Mouse (Mus musculus) left cerebral cortex, postnatal 14 days (tissue): ENCODE measurements around the gene Akr1c14. TPM values are rescaled to one million over a fixed set of nuclear protein-coding genes. Genes with fewer than 3 reads are reported as not detected.
"Not testable (repeated sequence)": the region's sequence is repeated elsewhere in the genome, so short reads cannot be mapped to it uniquely, and the experiment has no call there.

Experiments
- DNase-seq, 2 experiments: peaks; one replicate each; pipeline ENCODE4 v3.0.0; 2021 to 2022; ENCODE audit warnings: low spot score in 2 of 2, mixed read lengths in 1 of 2
- intact Hi-C: fragments of 180-260 bp; cut with DNase I; formaldehyde crosslinking; loops from one replicate; pipeline ENCODE4 v1.15.1; 2025
- long read RNA-seq, 2 experiments: library from polyadenylated mRNA; stranded (forward); transcript quantifications; one replicate each; pipeline ENCODE4 v2.0.0; 2021
- total RNA-seq, 2 experiments: library from RNA; stranded (reverse); gene quantifications; 2 replicates each; pipeline ENCODE4 v1.2.3; 2021

Akr1c14 gene
- total RNA-seq = 1 to 10 TPM; 2.1 to 2.4 TPM
- long read RNA-seq, experiment 1, transcript Akr1c14-201 (9 exons, 2,436 nt) = major isoform, 5 of 6 reads
- long read RNA-seq, experiment 1, partial matches to known transcripts = 0 of 6 reads
- long read RNA-seq, experiment 1, other reads (novel, unspliced or antisense) = 1 of 6 reads
- long read RNA-seq, experiment 2, partial matches to known transcripts = 0 of 1 reads
- long read RNA-seq, experiment 2, other reads (novel, unspliced or antisense) = 0 of 1 reads

DNA sequence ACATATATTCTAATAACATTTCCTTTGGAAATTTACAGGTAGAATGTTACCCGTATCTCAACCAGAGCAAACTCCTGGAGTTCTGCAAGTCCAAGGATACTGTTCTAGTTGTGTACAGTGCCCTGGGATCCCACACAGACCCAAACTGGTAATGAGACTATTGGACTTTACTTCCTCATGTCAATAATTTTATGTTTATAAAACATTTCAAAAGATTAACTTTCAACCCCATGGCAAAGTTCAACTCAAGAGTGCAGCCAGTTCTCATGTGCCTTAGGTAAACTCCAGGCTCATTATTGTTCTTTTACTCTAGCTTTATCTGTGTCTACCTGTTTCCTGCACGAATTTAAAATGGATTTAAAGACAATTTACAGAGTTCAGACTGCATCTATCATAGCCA lies at the start of gene Akr1c14:
Akr1c14 (plus strand) TSS at position 293 of the 400 bp plus-strand sequence.
- no peak for DNase-seq
- intact Hi-C loops = no loop called here

DNA sequence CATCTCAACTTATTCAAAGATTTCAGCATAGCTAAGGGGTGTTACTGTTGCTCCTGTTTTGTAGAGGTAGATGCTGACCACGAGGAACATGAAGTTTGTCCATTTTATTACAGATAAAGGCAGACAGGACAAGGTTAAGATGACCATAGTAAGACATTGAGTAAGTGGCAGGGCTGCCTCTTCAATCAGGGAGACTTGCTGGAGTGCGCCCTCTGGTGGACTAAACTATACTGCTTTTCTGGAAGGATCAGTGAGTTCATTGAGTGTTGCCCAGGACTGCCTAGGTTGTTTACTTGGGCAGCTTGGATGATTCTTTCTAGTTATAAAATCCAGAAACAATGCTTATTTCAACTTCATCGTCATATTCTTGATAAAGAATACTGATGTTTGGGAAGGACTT lies 47.1 kb upstream of the Akr1c14 start:
- intact Hi-C loops = loop anchor here (2.0 to 5.0 kb wide), 2 partner anchors 64 to 337 kb away; no protein-coding TSS in a partner anchor
- peak; percentile 66 to 86 for DNase-seq

DNA sequence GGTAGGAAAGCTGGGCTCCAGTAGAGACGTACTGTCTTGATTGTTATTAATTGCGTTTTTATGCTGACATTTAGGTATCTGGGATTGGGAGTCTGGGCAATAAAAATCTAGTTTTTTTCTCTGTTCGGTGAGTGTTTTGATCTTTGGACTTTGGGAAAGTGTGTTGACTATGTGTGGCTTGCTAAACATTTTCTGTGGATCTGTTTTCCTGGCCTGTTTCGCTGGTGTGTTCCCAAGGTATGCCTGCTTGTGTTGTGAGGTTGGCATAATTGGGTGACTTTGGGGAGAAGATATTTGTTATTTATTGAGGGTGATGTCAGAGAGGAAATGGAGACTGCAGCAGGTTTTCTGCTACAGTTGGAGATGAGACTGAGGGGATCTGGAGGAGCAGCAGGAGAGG lies 38.0 kb upstream of the Akr1c14 start:
- intact Hi-C loops = loop anchor here (5.0 kb wide), 2 partner anchors 272 to 602 kb away; no protein-coding TSS in a partner anchor
- no peak for DNase-seq

DNA sequence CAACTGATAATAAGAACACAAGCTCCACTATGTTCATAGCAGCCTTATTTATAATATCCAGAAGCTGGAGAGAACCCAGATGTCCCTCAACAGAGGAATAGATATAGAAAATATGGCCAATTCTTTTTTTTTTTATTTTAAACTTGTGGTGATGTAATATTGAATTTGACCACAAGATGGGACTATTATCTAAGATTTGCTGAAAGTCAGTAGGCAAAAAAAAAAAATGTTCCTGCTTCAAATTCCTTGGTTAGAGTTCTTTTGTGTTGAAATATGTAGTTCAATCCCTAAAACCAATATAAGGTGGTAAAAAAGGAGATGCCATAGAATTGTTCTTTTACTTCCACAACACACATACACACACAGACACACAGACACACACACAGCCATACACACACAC lies 35.0 kb upstream of the Akr1c14 start:
- peak in 1 of 2 experiments; percentile 12 for DNase-seq
- intact Hi-C loops = loop anchor here (5.0 kb wide), 2 partner anchors 268 to 598 kb away; no protein-coding TSS in a partner anchor

DNA sequence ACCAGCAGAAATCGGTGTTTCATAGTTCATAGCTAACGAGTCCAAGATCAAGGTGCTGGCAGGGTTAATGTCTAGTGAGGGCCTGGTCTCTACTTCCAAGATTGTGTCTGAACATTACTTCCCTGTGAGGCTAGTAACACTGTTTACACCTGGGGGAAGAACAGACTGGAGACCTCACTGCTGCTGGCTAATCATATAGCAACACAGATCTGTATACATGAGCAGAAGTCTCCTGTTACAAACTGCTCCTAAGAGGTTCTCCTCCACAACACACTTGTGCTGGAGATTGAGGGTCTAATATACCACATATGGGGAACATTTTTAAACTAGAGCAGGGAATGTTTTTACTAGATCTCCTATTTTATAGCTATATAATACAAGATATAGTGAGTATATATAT lies 18.9 kb upstream of the Akr1c14 start:
- intact Hi-C loops = no loop called here
- no peak for DNase-seq

DNA sequence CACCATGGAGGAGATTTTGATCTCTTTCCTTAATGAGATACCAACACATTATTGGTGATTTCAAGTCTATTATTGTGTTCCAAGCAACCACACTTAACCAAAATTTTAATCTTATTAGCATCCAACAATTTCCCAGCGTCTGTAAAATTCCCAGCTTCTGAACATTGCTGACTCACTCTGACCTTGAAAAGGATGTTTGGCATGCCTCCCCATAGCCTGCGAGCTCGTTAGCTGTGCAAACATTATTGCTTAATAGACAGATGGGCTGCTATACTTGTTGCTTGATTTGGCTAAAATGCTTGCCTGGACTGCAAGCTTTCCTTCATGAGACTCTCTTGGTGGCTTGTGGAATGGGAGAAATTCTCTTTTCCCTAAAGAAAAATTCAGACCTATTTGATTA lies 16.3 kb upstream of the Akr1c14 start:
- intact Hi-C loops = no loop called here
- no peak for DNase-seq

DNA sequence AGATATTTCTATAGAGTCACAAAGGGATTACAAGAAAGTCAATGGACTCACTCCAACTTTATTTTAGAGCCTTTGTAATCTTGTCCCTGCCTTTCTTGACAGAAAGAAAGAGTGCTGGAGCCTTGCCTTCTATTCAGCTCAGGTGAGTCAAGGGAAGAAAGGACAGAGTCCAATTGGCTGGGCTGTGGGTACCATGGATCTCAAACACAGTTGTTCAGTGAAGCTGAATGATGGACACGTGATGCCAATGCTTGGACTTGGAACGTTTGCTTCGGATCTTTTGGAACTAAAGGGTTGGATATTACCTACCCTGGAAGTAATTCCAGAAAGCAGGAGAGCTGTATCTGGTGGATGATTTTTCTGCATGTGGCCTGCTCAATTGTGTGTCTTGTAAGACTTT lies 13.8 kb upstream of the Akr1c14 start:
- intact Hi-C loops = no loop called here
- DNase-seq = no peak

DNA sequence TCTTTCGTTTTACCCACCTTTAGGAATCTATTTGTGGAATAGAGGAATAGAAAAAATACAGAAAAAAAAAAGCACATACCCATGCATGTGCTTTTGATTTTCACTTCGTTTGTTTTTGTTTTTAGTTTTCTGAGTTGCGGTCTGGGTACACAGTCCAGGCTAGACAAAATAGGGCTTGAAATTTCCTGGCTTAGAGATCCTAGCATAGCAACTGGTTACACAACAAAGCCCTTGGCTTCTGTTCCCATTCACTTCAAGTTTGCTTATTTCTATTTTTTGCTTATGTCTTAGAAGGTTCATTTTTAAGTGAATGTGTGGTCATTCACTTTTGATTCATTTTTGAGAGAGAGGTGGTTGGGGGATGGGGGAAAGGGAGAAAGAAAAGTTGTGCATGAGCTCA lies 2.7 kb upstream of the Akr1c14 start:
- no peak for DNase-seq
- intact Hi-C loops = no loop called here

DNA sequence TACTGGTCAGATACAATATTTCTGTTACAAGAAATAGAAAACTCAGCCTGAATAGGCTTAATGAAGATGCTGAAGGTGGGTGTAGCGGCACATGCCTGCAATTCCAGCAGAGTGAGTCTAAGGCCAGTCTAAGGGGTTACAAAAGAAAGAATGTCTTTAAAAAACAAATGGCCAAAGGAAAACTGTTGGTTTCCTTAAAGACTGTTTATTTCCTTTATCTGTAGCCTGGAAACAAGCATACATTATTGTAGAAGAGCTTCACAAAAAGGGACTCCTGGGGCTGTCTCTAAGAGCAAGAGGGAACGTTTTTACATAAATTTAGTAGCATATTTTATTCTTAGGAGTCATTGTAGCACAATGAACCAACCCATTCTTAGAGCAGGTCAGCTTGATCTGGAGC lies 2.0 kb upstream of the Akr1c14 start:
- intact Hi-C loops = no loop called here
- DNase-seq = no peak

DNA sequence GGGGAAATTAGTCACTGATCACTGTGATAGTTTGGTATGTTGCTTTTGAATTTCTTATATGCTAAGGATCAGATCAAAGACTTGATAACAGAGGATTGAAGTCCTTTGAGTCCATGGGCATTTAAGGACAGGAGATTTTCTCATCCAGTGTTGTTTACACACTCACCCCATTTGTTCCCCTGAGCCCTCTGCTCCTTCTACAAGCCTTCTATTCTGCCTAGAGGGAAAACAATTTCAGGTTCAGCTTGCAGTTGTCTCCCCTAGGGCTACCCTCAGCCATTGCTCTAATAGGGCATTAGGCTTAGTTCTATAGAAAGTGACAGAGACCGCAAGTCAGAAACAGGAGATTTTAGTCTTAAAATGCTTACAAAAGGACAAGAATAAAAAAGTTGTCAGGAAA lies 585 bp upstream of the Akr1c14 start:
- DNase-seq = no peak
- intact Hi-C loops = no loop called here

DNA sequence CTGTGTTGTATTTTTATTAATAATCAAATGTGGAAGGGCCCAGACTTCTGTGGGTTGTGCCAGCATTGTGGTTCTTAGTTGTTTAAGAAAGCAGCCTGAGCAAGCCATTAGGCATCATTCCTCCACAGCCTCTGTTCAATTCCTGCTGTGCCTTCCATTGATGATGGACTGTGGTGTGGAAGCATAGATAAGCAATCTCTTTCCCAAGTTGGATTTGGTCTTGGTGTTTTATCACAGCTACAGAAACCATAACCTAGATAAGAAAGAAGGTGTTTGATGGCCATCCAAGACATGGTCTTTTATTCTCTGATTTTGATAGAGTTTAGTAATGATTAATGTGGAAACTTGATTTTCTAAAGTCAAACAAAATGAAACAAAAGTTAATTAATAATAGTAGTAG lies 844 bp downstream of the Akr1c14 start:
- DNase-seq = no peak
- intact Hi-C loops = no loop called here

DNA sequence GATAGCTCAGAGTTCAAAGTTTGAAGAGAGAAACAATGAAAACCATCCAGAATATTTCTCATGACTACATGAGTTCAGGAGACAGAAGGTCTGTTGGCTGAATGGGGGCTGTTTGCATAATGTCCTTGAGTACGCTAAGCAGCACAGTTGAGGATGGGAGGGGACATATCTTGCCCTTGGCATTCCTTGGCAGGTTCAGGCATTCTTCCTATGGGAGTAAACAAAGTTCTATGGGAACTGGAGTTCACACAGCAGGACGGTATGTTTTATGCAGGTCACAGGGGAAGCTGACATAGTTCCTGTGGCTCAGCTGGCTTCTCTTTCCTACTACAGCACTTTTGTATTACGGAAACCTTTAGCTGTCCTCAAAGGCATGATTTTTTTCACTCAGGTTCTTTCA lies 6.6 kb downstream of the Akr1c14 start:
- no peak for DNase-seq
- intact Hi-C loops = no loop called here

DNA sequence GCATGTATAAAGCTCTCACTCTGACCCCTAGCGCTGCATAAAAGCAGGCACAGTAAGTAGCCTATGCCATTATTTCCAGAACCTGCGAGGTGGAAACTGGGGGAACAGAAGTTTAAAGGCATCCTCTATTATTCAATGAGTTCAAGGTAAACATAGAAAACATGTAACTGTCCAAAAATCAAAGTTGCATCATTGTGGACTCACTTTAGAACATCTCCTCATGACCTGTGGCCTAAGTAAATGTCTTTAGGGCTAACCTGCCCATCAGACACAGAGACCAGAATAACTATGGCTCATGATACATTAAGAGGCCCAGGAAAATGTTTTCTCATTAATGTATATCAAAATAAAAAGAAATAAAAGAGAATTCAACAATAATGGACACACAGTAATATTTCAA lies 7.4 kb downstream of the Akr1c14 start:
- no peak for DNase-seq
- intact Hi-C loops = no loop called here

DNA sequence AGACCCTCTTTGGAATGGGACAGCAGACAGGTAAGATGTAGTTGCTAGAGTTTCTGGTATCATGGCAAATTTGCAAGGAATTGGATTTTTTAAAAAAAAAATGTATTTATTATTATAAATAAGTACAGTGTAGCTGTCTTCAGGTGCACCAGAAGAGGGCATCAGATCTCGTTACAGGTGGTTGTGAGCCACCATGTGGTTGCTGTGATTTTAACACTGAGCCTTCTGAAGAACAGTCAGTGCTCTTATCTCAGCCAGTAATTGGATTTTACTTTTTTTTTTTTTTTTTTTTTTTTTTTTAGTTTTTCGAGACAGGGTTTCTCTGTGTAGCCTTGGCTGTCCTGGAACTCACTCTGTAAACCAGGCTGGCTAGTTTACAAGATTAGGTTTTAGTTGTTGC lies 9.4 kb downstream of the Akr1c14 start:
- DNase-seq, intact Hi-C loops: not testable (repeated sequence)

DNA sequence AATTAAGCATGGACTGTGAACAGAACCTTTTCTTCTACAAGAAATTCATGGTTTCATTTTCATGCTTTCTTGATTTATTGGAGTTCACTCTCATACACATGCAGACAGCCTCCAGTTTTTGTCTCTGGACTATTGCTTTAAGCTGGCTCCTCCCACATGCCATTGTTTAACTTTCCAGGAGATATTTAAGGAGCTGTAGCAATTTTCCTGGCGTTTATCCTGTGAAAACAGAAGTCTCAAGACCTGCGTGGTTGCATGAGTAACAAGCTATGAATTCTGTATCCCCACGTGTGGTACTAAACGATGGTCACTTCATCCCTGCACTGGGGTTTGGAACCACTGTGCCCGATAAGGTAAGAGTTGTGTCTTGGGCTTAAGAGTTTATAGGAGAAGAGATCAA lies 10.6 kb downstream of the Akr1c14 start:
- no peak for DNase-seq

DNA sequence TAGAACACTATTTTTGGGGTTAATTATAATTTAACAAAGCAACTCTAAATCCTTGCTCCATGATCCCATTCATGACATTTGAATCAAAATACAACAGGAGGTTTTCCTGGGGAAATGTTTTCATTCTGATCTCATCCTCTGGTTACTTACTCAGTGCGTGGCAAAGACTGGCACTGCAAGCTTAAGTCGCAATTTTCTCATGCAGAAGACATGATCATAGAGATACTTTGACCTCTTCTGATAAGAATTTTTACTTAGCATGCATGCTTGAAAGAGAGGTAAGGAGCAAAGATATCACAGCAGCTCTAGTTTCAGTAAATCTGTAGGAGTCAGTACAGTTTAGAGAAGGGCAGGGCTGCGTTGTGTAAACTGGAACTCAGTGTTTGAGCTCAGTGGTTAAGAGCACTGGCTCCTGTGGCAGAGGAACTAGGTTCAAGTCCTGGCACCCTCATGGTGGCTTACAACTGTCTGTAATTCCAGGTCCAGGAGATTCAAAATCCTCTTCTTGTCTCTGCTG lies 11.5 kb downstream of the Akr1c14 start:
- no peak for DNase-seq
- intact Hi-C loops = no loop called here

More for the DNA sequence above, 10.6 kb downstream of the Akr1c14 start:
- intact Hi-C loops = no loop called here

DNA sequence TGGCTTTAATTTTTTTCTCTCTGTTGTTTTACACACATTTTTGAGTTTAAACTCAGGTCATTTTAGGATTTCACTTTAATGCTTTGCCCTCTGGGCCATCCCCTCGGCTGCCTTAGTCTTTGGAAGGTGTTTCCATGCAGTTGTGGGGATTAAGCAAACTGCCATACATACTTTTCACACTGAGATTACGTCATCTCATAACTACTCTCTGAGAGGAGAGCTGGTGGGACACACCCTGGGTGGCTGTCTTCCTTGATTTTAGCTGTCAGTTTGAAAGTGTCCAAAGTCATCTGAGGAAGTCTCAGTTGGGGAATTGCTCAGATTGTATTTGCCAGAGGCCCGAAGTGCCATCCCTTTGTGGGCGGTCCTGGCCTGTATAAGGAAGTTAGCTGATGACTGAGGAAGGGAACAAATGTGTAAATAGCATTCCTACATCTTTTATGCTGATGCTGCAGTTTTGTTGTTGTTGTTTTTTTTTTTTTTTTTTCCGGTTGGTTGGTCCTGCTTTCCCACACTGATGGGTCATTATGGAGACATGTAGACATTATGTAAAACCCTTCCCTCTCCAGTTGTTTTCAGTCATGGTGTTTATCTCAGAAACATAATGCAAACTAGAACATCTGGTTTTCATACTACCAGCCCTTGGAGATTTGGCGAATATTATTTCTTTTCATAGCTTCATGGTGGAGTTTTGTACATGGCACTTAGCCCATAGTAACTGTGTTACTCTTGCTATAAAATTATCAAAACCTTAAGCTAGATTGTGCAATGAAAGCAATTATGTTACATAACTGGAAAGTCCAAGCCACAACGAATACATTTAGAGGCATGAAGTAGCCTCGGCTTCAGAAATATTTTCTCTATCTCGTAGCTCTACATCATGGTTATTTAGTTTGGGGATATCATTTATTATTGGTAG lies 28.0 kb downstream of the Akr1c14 start:
- intact Hi-C loops = no loop called here
- DNase-seq = no peak

DNA sequence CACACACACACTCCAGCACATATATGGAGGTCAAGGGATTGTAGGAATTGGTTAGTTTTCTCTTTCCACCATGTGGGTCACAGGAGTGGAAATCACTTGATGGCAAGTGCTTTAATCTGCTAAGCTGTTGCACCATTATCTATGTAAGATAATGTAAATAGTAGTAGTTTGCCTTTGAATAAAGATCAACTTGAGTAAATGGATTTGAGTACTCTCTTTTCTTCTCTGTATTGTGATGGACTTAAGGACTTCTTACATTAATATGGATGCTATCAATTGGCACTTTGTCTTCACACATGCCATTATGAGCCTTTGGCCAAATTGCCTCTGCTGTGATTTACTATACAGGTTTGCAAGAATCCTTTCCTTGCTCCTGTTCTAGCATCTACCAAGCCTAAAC lies 31.1 kb downstream of the Akr1c14 start:
- no peak for DNase-seq
- intact Hi-C loops = no loop called here

DNA sequence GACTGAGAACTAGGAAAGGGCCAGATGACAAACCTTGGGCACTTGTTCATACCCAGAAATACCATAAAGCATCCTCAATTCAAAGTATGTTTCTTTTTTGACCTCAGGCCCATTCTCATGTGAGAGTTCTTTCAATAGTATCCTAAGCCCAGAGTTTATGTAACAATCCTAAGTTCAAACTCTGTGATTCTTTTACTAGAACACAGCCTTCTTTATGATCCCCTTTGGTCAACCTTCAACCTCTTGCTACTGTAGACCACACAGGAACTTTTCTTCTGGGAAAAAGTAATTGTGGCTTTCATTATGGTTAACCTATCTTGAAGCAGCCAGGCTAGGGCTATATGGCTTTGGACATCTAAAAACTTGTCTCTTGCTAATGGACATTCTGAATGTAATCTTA lies 52.9 kb downstream of the Akr1c14 start:
- no peak for DNase-seq
- intact Hi-C loops = no loop called here

DNA sequence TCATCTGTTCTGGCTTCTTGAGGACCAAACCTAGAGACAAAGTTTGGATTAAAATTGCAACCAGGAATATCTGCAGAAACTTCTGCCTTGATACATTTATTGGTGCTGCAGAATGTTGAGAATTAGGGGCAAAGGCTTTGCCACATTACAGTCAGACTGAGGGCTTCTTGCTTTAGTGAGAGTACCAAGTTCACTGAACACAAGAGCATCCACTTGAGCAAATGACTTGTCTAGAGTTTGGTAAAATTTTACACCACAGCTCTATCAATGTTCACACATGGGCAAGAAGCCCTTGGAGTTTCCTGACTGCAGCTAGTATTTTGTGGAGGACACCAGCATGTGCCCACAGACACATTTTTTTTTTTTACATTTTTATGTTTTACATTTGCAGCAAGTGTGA lies 53.9 kb downstream of the Akr1c14 start:
- DNase-seq = no peak
- intact Hi-C loops = no loop called here
